Mouse (Mus musculus): ENCODE measurements around the gene Ube2i.

Gene Ube2i

GRCm38 (mm10) chr17:25215431-25215830, 59.0 kb downstream of the Ube2i start:
- no peak for DNase-seq

All from liver (tissue).